Mouse (Mus musculus) left cerebral cortex, postnatal 4 days (tissue): ENCODE measurements around the gene Ryr2. TPM values are rescaled to one million over a fixed set of nuclear protein-coding genes. Genes with fewer than 3 reads are reported as not detected.
A peak's percentile ranks its signal among the peaks of the same experiment; 100 is the strongest.

Experiments used
- DNase-seq: peaks from one replicate; pipeline ENCODE4 v3.0.0-alpha.2; 2022
- intact Hi-C: fragments of 180-260 bp; cut with DNase I; formaldehyde crosslinking; loops from one replicate; pipeline ENCODE4 v1.15.1; 2025
- total RNA-seq, 2 experiments: library from RNA; stranded (reverse); gene quantifications; 2 replicates each; pipeline ENCODE4 v1.2.3; 2021

The Ryr2 gene
- total RNA-seq, 2 experiments from 2014 or later = 89.2 to 97.4 TPM

GRCm38 (mm10) chr13:12039967-12040366 lies 66.8 kb downstream of the Ryr2 start:
- intact Hi-C loops = no loop called here
- no peak for DNase-seq

DNA sequence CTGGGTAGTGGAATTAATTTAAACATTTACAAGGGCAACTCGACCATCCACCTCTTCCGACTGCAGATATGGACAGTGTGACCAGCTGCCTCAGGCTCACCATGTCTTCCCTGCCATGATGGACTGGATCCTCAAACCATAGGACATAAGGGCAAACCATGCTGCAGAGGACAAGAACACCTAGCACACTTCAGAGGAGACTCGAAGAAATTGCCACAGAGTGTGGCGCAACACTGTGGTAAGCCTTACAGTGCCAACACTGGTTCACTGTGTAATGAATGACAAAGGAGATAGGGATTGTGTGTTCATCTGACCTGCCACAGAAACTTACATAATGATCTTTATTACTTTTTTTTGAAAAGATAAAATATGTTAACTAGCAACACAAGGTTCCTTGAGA lies 68.1 kb downstream of the Ryr2 start:
- intact Hi-C loops = no loop called here

GRCm38 (mm10) chr13:12037241-12037640 lies 69.5 kb downstream of the Ryr2 start:
- intact Hi-C loops = no loop called here
- no peak for DNase-seq

More for the DNA sequence above, 68.1 kb downstream of the Ryr2 start:
- no peak for DNase-seq

DNA sequence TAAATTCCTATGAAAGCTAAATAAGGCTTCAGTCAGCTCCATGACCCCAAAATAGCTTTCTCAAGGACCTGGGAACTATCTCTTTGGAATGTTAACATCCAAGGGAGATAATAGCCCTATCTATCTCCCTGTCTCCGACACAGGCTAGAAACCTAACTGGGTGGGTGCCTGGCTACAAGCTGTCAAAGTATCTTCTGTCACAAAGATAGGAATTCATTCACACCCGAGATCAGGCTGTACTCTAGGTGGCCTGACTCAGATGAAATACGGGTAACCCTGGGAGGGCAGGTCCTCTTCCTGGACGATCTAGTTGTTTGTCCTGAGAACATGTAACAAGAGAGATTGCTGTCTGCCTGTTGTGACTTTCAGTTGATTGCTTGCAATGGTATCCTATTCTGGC lies 69.9 kb downstream of the Ryr2 start:
- intact Hi-C loops = no loop called here
- no peak for DNase-seq

DNA sequence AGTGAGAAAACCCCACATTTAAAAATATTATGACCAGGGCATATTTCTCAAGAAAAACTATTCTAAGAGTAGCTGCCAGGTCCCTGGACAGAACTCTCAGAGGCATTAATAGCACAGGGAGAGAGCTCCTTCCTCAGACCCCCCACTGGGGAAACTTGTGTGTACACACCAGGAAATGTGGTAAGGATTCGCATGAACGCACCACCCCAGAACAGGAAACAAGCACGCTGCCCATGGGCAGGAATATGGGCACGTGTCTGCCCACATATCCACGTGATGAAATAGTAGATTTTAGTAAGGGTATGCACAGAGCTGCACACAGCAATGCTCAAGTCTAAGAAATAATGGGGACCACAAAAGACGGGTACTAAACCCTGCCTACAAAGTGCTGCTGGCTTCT lies 72.8 kb downstream of the Ryr2 start:
- no peak for DNase-seq
- intact Hi-C loops = no loop called here

DNA sequence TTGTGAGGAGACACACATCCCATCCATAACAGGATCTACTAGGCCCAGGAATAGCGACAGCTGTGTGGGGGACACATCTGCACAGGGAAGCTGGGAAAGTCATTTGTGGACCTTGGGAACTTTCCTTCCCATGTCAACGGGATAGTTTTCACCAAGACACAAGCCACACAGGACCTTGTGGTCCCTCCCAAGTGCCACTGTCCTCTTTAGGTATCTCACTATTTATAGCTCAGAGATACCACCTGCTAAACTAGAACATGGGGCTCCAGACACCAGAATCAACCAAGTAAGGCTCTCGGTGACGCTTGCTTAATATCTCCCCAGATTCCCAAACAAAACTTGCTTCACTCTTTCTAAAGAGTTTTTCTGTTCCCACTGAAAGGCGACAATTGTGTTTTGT lies 73.5 kb downstream of the Ryr2 start:
- DNase-seq = no peak
- intact Hi-C loops = no loop called here

GRCm38 (mm10) chr13:12029841-12030240 lies 76.9 kb downstream of the Ryr2 start:
- DNase-seq = no peak
- intact Hi-C loops = no loop called here

DNA sequence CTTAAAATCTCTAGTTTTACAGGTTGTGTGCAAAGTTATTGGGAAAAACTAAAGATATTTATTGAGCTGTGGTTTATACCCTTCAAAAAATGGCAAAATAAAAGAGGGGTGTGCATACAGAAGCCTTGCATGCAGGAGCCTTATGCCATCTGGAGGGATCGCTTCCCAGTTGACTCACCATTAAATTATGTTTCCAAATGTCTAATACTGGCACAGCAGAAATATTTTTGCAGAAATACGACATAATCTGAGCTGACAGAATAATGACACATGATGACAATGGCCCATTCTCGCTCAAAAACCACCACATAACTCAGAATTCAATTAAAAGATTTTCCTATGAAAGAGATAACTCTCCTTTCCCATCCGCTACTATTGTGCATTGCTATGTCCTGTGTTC lies 77.4 kb downstream of the Ryr2 start:
- intact Hi-C loops = no loop called here
- no peak for DNase-seq

- no peak for DNase-seq
Observed at GRCm38 (mm10) chr13:12018046-12018445, 88.7 kb downstream of the Ryr2 start.

GRCm38 (mm10) chr13:12013986-12014385 lies 92.8 kb downstream of the Ryr2 start:
- no peak for DNase-seq
- intact Hi-C loops = no loop called here

More at GRCm38 (mm10) chr13:12018046-12018445, 88.7 kb downstream of the Ryr2 start:
- intact Hi-C loops = no loop called here

DNA sequence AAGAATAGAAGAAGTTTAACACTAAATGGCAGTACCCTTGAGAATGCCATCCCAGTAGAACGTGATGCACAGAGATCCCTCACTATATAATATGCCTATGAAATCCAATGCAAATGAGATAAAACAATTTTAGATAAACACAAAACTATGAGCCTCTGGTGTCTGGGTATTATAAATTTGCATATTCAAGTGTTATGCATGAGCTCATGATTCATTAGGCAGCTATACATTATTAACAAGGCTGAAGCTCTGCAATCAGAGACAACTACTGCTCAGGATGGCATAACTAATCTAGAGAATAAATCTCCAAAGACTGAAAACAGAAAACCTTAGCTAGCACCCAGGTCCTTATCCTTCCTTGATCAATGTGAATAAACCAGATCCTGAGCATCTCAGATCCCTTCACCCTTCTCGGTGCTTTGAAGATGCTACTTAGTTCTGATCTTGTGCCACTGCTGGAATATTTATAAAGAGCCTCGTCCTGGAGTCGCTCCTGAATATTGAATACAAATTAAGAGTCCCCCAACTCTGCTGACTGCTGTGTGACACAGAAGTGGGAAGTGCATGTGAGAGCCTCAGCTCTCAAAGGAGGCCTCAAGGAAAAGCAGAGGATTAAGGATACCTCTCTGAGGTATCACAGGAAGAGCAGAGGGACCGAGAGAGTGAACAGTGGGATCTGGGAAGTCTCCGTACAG lies 97.6 kb downstream of the Ryr2 start:
- intact Hi-C loops = no loop called here
- no peak for DNase-seq

DNA sequence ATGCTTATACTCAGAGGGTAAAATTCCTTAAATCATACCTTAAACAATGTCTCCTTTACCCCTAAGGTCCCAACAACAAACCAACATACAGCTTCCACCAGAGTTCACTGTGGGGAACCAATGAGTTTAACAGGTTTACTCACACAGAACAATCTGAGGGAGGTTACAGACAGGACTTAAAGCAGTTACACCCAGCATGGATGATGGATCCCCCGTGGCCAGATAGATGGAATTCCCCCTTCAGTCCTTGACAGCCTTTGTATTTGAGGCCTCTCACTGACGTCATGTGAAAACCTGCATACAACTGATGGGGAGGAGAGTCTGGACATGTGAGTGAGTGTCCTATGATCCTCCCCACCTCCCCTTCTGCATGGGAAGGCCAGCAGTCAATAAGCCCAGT lies 99.2 kb downstream of the Ryr2 start:
- intact Hi-C loops = no loop called here
- no peak for DNase-seq

- intact Hi-C loops = no loop called here
- DNase-seq = peak; percentile 39
Observed at GRCm38 (mm10) chr13:12001891-12002294, 104.9 kb downstream of the Ryr2 start.

DNA sequence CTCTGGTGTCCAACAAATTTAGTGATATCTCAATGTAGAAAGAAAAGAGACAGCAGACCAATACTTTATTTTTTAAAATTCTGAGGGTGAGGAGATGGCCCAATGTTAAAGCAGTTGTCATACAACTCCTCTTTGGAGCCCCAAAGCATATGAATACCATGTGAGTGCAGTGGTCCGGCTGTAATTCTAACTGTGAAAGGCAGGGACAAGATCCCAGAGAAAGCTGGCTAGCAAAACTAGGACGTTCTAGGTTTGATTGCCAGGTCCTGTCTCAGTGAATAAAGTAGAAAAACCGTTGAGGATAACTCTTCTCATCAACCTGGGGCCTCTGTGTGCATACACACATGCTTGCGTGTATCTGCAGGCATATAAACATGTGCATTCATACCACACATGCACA lies 106.9 kb downstream of the Ryr2 start:
- DNase-seq = no peak
- intact Hi-C loops = no loop called here

DNA sequence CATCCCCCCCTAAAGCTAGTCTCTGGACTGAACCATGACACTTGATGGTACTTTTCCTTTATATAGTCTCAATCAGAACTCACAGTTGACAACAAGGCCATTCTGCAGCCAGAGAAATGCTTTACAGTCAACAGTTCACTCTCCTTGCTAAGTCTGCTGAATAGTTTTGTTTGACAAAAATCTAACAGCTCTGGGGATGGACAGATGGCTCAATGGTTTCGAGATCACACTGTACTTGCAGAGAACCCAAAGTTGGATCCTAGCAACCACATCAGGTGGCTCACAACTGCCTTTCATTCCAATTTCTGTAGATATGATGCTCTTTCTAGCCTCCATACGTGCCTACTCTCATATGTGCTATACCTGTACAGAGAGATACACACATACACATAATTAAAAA lies 109.4 kb downstream of the Ryr2 start:
- intact Hi-C loops = no loop called here
- no peak for DNase-seq

DNA sequence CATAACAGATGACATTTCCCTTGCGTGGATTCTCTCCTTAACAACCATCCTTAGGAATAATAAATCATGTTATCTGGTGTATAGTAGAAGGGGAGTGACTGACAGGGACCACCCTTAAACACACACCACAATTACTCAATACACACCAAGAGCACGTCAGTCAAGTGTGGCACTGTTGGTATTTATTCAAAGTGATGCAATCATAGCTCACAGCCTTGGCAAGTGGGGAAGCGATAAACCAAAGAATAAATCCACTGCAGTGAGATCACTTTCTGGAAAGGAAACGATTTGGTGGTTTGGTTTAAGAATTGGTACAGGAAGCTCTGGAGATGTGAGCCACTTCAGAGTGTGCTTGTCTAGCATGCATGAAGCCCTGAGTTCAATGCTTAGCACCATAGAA lies 119.2 kb downstream of the Ryr2 start:
- DNase-seq = no peak
- intact Hi-C loops = no loop called here

GRCm38 (mm10) chr13:11985056-11985455 lies 121.7 kb downstream of the Ryr2 start:
- DNase-seq = no peak
- intact Hi-C loops = no loop called here

GRCm38 (mm10) chr13:11978997-11979396 lies 127.7 kb downstream of the Ryr2 start:
- intact Hi-C loops = no loop called here
- no peak for DNase-seq

GRCm38 (mm10) chr13:11978359-11978758 lies 128.4 kb downstream of the Ryr2 start:
- intact Hi-C loops = no loop called here
- no peak for DNase-seq

GRCm38 (mm10) chr13:11977606-11978005 lies 129.1 kb downstream of the Ryr2 start:
- intact Hi-C loops = no loop called here
- DNase-seq = no peak

- peak; percentile 11 for DNase-seq
- intact Hi-C loops = no loop called here
Observed at GRCm38 (mm10) chr13:11964391-11964790, 142.4 kb downstream of the Ryr2 start.

- DNase-seq = no peak
- intact Hi-C loops = no loop called here
Observed at GRCm38 (mm10) chr13:11959488-11960174, 147.1 kb downstream of the Ryr2 start.

DNA sequence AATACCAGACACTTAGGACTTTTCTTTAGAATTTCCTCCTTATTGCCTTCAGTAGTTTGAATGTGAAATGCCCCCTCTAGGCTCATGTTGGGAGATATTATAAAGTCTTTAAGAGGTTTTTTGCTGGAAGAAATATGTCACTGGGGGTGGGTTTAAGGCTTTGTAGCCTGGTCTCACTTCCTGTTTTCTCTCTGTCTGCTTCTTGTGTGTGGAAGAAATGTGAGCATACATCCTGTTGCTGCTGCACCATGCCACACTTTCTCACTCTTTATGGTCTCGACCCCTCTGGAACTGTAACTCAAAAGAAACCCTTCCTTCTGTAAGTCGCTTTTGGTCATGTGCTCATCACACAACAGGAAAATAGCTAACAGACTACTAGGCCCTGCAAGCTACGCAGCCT lies 147.9 kb downstream of the Ryr2 start:
- intact Hi-C loops = no loop called here
- DNase-seq = no peak
